Mouse (Mus musculus) neural tube, embryonic 13.5 days (tissue): Measurements from ENCODE around the gene 2010003K11Rik. TPM values are rescaled to one million over a fixed set of nuclear protein-coding genes. Genes with fewer than 3 reads are reported as not detected.

Experiments used
- ATAC-seq: fragments of 200-750 bp; cut with Nextera tagmentation; 2 replicates; pipeline ENCODE4 v1.8.0; 2017; ENCODE audit warnings: low read depth, mild to moderate bottlenecking, moderate TSS enrichment, moderate library complexity
- H3K27ac ChIP-seq: fragments of 300-500 bp; sonication (generic); replicated peaks from 2 replicates; pipeline ENCODE4 v1.5.1; 2015; ENCODE audit warnings: moderate library complexity, mild to moderate bottlenecking, inconsistent platforms
- H3K27me3 ChIP-seq: fragments of 300-500 bp; sonication (generic); 2 replicates; pipeline ENCODE4 v1.6.1; 2015; ENCODE audit warnings: mild to moderate bottlenecking, inconsistent platforms
- H3K36me3 ChIP-seq: fragments of 300-500 bp; sonication (generic); 2 replicates; pipeline ENCODE4 v1.6.1; 2015; ENCODE audit warnings: mild to moderate bottlenecking, inconsistent platforms
- H3K4me1 ChIP-seq: fragments of 300-500 bp; sonication (generic); replicated peaks from 2 replicates; pipeline ENCODE4 v1.6.1; 2015; ENCODE audit warnings: inconsistent platforms
- H3K4me2 ChIP-seq: fragments of 300-500 bp; sonication (generic); 2 replicates; pipeline ENCODE4 v1.6.1; 2015; ENCODE audit warnings: inconsistent platforms, mild to moderate bottlenecking, moderate library complexity
- H3K4me3 ChIP-seq: fragments of 300-500 bp; sonication (generic); 2 replicates; pipeline ENCODE4 v1.5.1; 2015; ENCODE audit warnings: mild to moderate bottlenecking, inconsistent platforms
- H3K9ac ChIP-seq: fragments of 300-500 bp; sonication (generic); 2 replicates; pipeline ENCODE4 v1.6.1; 2015; ENCODE audit warnings: moderate library complexity, mild to moderate bottlenecking, inconsistent platforms
- H3K9me3 ChIP-seq: fragments of 300-500 bp; sonication (generic); 2 replicates; pipeline ENCODE4 v1.6.1; 2016; ENCODE audit warnings: inconsistent platforms
- WGBS: fragments of 180-500 bp; shearing (Covaris S2); methylation state at CpG from one replicate; pipeline ENCODE4 v1.1.7; 2015; 5-methylcytosine and 5-hydroxymethylcytosine counted together
- polyA plus RNA-seq: library from polyadenylated mRNA; unstranded; fragments of >200 nt; fragmentation: Nextera tagmentation; extraction: Ambion mirVana; gene quantifications from 2 replicates; pipeline ENCODE4 v1.2.1, GENCODE M21; 2015

Gene 2010003K11Rik
- polyA plus RNA-seq, 1 experiment from 2014 or later: not detected

DNA sequence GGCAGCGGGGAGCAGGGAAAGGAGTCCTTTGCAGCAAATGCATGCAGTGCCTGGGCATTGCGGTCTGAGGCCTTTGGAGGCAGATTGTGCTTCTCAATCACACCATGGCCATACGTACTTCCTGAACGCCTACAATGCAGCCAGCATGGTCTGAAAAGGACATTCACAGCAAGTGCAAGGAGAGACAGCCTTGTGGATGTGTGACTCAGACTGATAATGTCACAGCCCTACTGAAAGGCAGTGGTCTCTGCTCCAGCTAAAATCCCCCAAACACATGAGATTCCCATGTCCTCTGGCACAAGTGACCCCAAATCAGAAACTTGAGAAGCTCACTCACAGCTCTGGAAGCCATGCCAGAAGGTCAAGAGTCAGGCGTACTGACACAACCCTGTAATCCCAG, 2.6 kb downstream of the 2010003K11Rik start:
- Histone ChIP-seq H3K9me3 (no peaks in the 10 kb centered on the region), H3K4me3 (no peak overlapping the region), H3K4me1 (peaks cover 17% of the 10 kb centered on the region), H3K4me2 (no peak overlapping the region), H3K36me3 (no peaks in the 10 kb centered on the region), H3K27ac (no peak overlapping the region), H3K9ac (no peak overlapping the region), H3K27me3 (no peaks in the 10 kb centered on the region)
- no peak for ATAC-seq
- 86% methylated on average over 5 of the region's 5 CpGs for WGBS

DNA sequence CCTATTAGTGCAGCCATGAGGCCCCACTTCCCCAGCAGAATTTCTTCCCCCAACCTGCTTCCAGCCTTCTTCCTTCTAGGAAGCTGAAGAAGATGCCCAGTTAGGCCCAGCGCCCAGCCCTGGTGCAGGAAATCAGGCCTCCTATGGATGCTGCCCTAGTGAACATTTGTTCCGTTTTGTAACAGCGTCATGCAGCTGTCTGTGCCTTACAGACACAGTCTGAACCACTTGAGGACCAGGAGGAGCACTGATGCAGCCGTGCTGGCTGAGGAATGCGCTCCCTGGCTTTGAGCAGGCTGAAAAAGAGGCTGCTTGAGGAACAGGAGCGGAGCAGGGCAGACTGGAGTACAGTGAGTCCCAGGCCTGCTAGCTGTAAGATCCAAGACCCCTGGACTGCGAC, 3.7 kb downstream of the 2010003K11Rik start:
- H3K27me3 ChIP-seq: no peaks in the 10 kb centered on the region
- ATAC-seq: no peak
- WGBS: 72% methylated on average over 7 of the region's 7 CpGs
- H3K4me3 ChIP-seq: no peak overlapping the region
- no peak overlapping the region for H3K27ac ChIP-seq
- H3K36me3 ChIP-seq: no peaks in the 10 kb centered on the region
- no peak overlapping the region for H3K9ac ChIP-seq
- H3K4me2 ChIP-seq: no peak overlapping the region
- H3K4me1 ChIP-seq: peaks cover 17% of the 10 kb centered on the region
- H3K9me3 ChIP-seq: no peaks in the 10 kb centered on the region

DNA sequence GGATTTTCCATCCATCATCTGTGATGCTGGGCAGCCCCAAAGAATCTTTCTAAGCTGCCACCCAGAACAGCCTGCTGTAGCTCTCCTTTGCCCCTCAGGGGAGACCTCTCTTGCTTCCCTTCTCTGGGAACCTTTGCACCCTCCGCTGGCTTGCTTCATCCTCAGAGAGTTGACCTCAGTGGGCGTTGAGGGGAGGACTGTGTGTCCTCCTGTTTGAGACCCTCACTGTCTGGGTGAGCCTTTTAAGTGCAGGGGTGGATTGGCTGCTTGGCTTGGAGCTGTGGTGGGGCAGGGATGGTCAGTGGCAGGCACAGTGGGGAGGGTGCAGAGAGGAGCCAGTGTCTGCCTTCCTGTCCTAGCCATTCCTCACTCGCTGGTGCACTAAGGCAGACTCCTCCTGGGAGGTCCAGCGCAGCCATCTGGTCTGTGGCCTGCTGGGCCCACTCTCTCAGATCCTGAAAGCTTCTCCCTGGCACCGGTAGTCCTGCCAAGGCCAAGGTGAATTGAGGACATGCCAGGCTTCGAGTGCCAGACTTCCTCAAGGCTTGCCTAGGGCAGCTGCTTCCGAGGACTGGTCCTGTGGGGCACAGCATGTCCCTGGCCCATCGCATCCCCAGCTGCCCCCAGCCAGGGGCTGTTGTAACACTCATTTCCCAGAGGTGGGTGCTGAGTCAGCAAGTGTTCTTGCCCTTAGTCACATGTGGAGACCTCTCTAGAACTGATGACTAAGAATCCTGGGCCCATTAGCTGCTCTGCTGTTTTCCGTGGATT, 5.7 kb downstream of the 2010003K11Rik start:
- Histone ChIP-seq H3K9me3 (no peaks in the 10 kb centered on the region), H3K9ac (0 out of 2 replicates have a peak overlapping the region, but pooled peaks have one; percentile 8), H3K27ac (no peak overlapping the region), H3K27me3 (no peaks in the 10 kb centered on the region), H3K4me2 (no peak overlapping the region), H3K4me1 (peaks cover 11% of the 10 kb centered on the region), H3K36me3 (no peaks in the 10 kb centered on the region), H3K4me3 (no peak overlapping the region)
- no peak for ATAC-seq
- 59% methylated on average over 9 of the region's 9 CpGs for WGBS

DNA sequence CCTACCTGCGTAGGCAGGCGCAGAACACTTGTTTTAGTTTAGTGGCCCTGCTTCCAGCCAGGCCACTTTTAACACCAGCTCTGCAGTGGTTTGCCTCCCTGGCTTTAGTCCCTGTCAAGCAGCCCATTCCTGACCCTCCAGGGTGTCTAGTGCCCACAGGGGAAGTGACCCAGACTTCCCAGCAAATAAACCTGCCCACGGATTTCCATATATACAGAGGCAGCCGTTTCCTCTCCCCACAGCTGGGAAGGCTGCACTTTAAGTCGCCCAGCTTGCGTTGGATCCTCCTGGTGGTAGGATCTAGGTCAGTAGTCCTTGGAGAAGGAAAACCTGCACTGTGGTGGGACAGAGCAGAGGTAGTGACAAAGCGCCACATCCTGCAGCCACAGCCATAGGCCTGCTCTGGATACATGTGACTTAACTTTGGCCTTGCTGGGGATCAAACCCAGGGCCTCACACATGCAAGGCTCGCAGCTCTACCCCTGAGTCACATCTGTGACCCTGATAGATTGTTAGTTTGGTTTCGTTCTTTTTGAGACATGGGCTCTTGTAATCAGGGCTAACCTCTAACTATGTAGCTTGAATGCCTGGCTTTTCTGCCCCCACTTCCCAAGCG, 7.2 kb downstream of the 2010003K11Rik start:
- Histone ChIP-seq H3K9me3 (no peaks in the 10 kb centered on the region), H3K4me2 (no peak overlapping the region), H3K27me3 (no peaks in the 10 kb centered on the region), H3K9ac (no peak overlapping the region), H3K36me3 (no peaks in the 10 kb centered on the region), H3K4me1 (peaks cover 8% of the 10 kb centered on the region), H3K4me3 (no peak overlapping the region), H3K27ac (no peak overlapping the region)
- 69% methylated on average over 10 of the region's 10 CpGs for WGBS
- no peak for ATAC-seq

GRCm38 (mm10) chr19:4487877-4488276, 10.5 kb downstream of the 2010003K11Rik start:
- Histone ChIP-seq H3K9me3 (no peaks in the 10 kb centered on the region), H3K9ac (no peak overlapping the region), H3K4me2 (no peak overlapping the region), H3K27ac (no peak overlapping the region), H3K4me1 (peaks cover 6% of the 10 kb centered on the region), H3K27me3 (no peaks in the 10 kb centered on the region), H3K36me3 (no peaks in the 10 kb centered on the region), H3K4me3 (no peak overlapping the region)
- 71% methylated on average over 2 of the region's 2 CpGs for WGBS
- no peak for ATAC-seq

- no peaks in the 10 kb centered on the region for H3K9me3 ChIP-seq
- H3K36me3 ChIP-seq: no peaks in the 10 kb centered on the region
- no peaks in the 10 kb centered on the region for H3K4me1 ChIP-seq
- H3K4me2 ChIP-seq: no peak overlapping the region
- 61% methylated on average over 5 of the region's 5 CpGs for WGBS
- no peak overlapping the region for H3K27ac ChIP-seq
- no peak overlapping the region for H3K4me3 ChIP-seq
- H3K27me3 ChIP-seq: peaks cover under 1% of the 10 kb centered on the region; the same call in 1 of the 2 replicates
- no peak overlapping the region for H3K9ac ChIP-seq
- ATAC-seq: no peak
These were observed 13.4 kb downstream of the 2010003K11Rik start for GRCm38 (mm10) chr19:4485006-4485405.

DNA sequence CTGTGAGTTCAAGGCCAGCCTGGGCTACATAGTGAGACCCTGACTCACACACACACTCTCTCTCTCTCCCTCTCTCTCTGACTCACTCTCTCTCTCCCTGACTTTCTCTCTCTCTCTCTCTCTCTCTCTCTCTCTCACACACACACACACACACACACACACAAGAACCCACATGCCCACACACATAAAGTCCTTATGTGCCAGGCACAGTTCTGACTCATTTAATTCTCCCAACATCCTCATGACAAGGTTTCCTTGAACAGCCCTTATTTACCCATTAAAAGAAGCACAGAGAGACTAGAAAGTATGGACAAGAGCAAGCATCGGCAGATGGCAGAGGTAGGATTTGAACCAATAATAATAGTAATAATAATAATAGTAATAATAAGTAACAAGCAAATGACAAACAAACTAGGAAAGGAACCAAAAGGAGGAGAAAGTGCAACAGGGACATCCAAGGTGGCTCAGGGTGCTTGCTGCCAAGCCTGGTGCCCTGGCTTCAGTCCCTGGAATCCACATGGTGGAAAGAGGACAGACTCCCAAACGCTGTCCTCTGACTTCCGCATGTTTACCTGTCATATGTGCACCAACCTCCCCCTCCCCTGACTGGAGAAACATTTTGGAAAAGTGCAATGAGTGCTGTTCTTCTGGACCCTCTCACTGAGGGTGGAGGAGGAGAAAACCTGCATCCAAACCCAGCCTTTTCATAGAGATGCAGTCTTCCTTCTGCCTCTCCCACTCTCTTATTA, 16.1 kb downstream of the 2010003K11Rik start:
- Histone ChIP-seq H3K27ac (no peak overlapping the region), H3K27me3 (peaks cover 20% of the 10 kb centered on the region), H3K4me1 (0 out of 2 replicates have a peak, but pooled peaks cover 4% of the 10 kb centered on the region), H3K9ac (no peak overlapping the region), H3K36me3 (no peaks in the 10 kb centered on the region), H3K4me3 (no peak overlapping the region), H3K9me3 (no peaks in the 10 kb centered on the region), H3K4me2 (no peak overlapping the region)
- ATAC-seq: no peak
- WGBS: 88% methylated on average over 3 of the region's 3 CpGs

DNA sequence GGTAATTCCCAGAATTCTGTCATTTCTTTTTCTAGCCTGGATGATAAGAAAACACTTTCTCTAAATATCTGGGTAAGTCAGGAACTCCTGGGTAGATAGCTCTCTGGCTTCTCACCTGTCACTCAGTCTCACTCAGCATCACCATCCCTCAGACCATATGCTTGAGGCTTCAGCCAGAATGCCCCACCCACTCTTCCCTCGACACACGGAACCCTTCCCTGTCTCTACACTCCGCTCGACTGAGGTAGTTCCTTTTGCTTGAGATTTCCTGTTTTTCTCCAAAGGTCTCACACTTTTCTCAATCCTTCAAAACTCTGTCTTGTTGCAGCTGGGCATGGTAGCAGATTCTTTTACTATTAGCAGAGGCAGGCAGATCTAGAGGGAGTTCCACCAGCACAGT, 17.1 kb downstream of the 2010003K11Rik start:
- no peak overlapping the region for H3K4me3 ChIP-seq
- no peaks in the 10 kb centered on the region for H3K9me3 ChIP-seq
- H3K27ac ChIP-seq: no peak overlapping the region
- H3K4me2 ChIP-seq: no peak overlapping the region
- no peaks in the 10 kb centered on the region for H3K36me3 ChIP-seq
- no peak for ATAC-seq
- peaks cover 30% of the 10 kb centered on the region for H3K27me3 ChIP-seq
- H3K4me1 ChIP-seq: peaks cover 14% of the 10 kb centered on the region
- 49% methylated on average over 4 of the region's 4 CpGs for WGBS
- H3K9ac ChIP-seq: no peak overlapping the region

DNA sequence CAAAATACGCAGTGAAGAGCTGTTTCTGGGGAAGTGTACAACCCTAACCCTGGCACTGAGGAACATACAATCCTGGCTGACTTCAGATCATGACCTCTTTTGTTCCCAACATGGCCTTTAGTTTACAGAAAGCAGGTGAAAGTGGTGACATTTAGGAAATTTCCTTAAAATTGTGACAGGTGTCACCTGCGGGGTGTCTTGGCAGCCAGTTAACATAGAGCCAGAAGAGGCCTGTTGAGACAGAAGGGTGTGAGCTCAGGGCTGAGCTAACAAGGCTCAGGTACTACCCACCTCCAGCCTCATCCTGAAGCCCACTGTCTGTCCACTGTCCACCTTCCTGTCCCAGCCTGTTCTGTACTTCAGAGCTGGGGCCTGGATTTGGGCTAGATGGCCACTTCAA, 18.3 kb downstream of the 2010003K11Rik start:
- WGBS: 90% methylated on average over 2 of the region's 2 CpGs
- peaks cover 43% of the 10 kb centered on the region for H3K27me3 ChIP-seq

DNA sequence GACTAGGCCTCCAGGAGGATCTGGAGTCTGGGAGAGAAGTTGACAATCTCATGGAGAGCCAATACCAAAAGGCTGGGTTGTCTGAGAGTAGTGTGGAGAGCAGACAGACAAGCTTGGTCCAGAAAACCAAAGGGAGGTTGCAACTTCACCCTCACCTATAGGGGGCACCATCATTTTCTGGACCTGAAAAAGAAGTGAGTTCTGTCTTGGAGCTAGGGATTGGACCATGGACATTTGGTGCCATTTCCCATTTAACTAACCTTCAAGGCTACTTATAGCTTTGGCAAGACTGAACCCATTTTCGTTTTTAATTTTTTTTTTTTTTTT, 20.2 kb downstream of the 2010003K11Rik start:
- peaks cover 54% of the 10 kb centered on the region for H3K27me3 ChIP-seq
- ATAC-seq: no peak
- H3K4me2 ChIP-seq: no peak overlapping the region
- no peak overlapping the region for H3K9ac ChIP-seq
- H3K4me1 ChIP-seq: peaks cover 17% of the 10 kb centered on the region
- no peak overlapping the region for H3K27ac ChIP-seq
- H3K9me3 ChIP-seq: no peaks in the 10 kb centered on the region
- no peak overlapping the region for H3K4me3 ChIP-seq
- no peaks in the 10 kb centered on the region for H3K36me3 ChIP-seq
- 32% methylated on average over 1 of the region's 1 CpGs for WGBS

More for the DNA sequence above, 18.3 kb downstream of the 2010003K11Rik start:
- Histone ChIP-seq H3K9me3 (no peaks in the 10 kb centered on the region), H3K4me1 (peaks cover 17% of the 10 kb centered on the region), H3K4me3 (no peak overlapping the region), H3K36me3 (no peaks in the 10 kb centered on the region), H3K27ac (no peak overlapping the region), H3K4me2 (no peak overlapping the region), H3K9ac (no peak overlapping the region)
- ATAC-seq: no peak

DNA sequence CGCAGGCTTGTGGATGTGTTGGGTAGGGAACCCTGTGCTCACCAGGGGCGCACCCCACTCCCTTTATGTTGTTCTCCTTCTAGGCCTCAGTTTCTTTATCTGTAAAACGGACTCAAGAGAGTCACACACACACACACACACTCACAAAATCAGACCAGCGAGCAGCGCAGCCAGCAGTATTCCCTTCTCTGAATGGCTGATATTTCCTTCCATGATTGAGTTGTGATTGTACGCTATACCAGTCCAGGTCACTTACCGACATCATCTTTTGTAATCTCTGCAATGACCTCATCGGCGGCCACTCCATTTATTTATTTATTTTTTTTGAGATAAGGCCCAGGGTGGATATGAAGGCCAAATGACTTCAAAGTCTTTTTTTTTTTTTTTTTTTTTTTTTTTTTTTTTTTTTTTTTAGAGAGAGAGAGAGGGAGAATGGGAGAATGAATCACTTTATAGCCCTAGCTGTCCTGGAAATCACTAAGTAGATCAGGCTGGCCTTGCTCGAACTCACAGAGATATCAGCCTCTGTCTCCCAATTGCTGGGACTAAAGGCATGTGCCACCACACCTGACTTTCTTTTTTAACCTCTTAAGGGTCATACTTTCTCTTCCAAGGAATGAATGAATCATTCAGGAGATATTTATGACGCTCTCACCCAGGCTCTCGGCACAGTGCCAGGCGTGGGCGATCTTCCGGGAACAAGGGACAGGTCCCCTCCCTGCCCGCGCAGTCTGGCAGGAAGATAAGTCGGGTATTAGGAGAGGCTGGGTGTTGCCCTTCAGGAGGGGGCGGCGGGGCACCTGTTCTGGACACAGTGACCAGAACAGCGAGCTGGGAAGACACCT, 20.8 kb downstream of the 2010003K11Rik start, which contains the start of gene Syt12:
TSS of gene Syt12 (minus strand) at position 103 of the 845 bp plus-strand sequence.
- H3K9me3 ChIP-seq: no peaks in the 10 kb centered on the region
- H3K27ac ChIP-seq: no peak within 1 kb of the TSS
- ATAC-seq: no peak
- peak within 1 kb of the TSS; percentile 95 for H3K4me2 ChIP-seq
- H3K4me1 ChIP-seq: peaks cover 17% of the 10 kb centered on the region
- peak within 1 kb of the TSS; percentile 54 for H3K4me3 ChIP-seq
- H3K27me3 ChIP-seq: peaks cover 54% of the 10 kb centered on the region
- H3K36me3 ChIP-seq: no peaks in the 10 kb centered on the region
- WGBS: 31% methylated on average over 21 of the region's 21 CpGs
- peak within 1 kb of the TSS; percentile 71 for H3K9ac ChIP-seq
